Mouse (Mus musculus): ENCODE results near the gene Otoa. TPM values are rescaled to one million over a fixed set of nuclear protein-coding genes. Genes with fewer than 3 reads are reported as not detected.

Otoa gene
- polyA plus RNA-seq, 1 experiment from 2014 or later = 0.38 TPM

GRCm38 (mm10) chr7:121084840-121085453, 3.5 kb downstream of the Otoa start:
- ATAC-seq (ENCODE audit: insufficient number of reproducible peaks, insufficient read depth, low FRiP score, low TSS enrichment) = no peak
- Histone ChIP-seq H3K27me3 (no peaks in the 10 kb centered on the region), H3K4me1 (peaks cover 19% of the 10 kb centered on the region; the same call in 1 of the 2 replicates), H3K4me2 (replicated peaks) (no peak overlapping the region), H3K36me3 (no peaks in the 10 kb centered on the region), H3K4me3 (no peak overlapping the region), H3K9me3 (no peaks in the 10 kb centered on the region), H3K27ac (0 out of 2 replicates have a peak overlapping the region, but pooled peaks have one; percentile 19), H3K9ac (no peak overlapping the region)
- 59% methylated on average over 8 of the region's 8 CpGs for WGBS

- 5% methylated on average over 4 of the region's 4 CpGs for WGBS
- H3K27me3 ChIP-seq = no peaks in the 10 kb centered on the region
- H3K4me1 ChIP-seq = peaks cover 19% of the 10 kb centered on the region; the same call in 1 of the 2 replicates
- H3K9me3 ChIP-seq = no peaks in the 10 kb centered on the region
- no peaks in the 10 kb centered on the region for H3K36me3 ChIP-seq
- H3K9ac ChIP-seq = no peak overlapping the region
- no peak overlapping the region for H3K4me3 ChIP-seq
- ATAC-seq (ENCODE audit: insufficient number of reproducible peaks, insufficient read depth, low FRiP score, low TSS enrichment) = no peak
- H3K4me2 ChIP-seq (replicated peaks) = no peak overlapping the region
- 0 out of 2 replicates have a peak overlapping the region, but pooled peaks have one; percentile 19 for H3K27ac ChIP-seq
Measured at GRCm38 (mm10) chr7:121085500-121085899, 4.0 kb downstream of the Otoa start.

GRCm38 (mm10) chr7:121088745-121089144, 7.3 kb downstream of the Otoa start:
- Histone ChIP-seq H3K27ac (no peak overlapping the region), H3K9me3 (no peaks in the 10 kb centered on the region), H3K4me3 (no peak overlapping the region), H3K27me3 (no peaks in the 10 kb centered on the region), H3K4me2 (replicated peaks) (no peak overlapping the region), H3K9ac (no peak overlapping the region), H3K36me3 (no peaks in the 10 kb centered on the region), H3K4me1 (peaks cover 14% of the 10 kb centered on the region; the same call in 1 of the 2 replicates)
- WGBS = 75% methylated on average over 5 of the region's 5 CpGs
- no peak for ATAC-seq (ENCODE audit: insufficient number of reproducible peaks, insufficient read depth, low FRiP score, low TSS enrichment)

GRCm38 (mm10) chr7:121090748-121091147, 9.3 kb downstream of the Otoa start:
- H3K4me2 ChIP-seq (replicated peaks) = no peak overlapping the region
- H3K9ac ChIP-seq = no peak overlapping the region
- peaks cover 5% of the 10 kb centered on the region; the same call in 1 of the 2 replicates for H3K4me1 ChIP-seq
- WGBS = 78% methylated on average over 7 of the region's 7 CpGs
- H3K27me3 ChIP-seq = no peaks in the 10 kb centered on the region
- no peaks in the 10 kb centered on the region for H3K36me3 ChIP-seq
- H3K4me3 ChIP-seq = no peak overlapping the region
- H3K27ac ChIP-seq = no peak overlapping the region
- H3K9me3 ChIP-seq = no peaks in the 10 kb centered on the region
- ATAC-seq (ENCODE audit: insufficient number of reproducible peaks, insufficient read depth, low FRiP score, low TSS enrichment) = no peak

GRCm38 (mm10) chr7:121093026-121093425, 11.6 kb downstream of the Otoa start:
- H3K9ac ChIP-seq = no peak overlapping the region
- no peaks in the 10 kb centered on the region for H3K27me3 ChIP-seq
- H3K4me1 ChIP-seq = no peaks in the 10 kb centered on the region
- H3K36me3 ChIP-seq = no peaks in the 10 kb centered on the region
- H3K4me3 ChIP-seq = no peak overlapping the region
- ATAC-seq (ENCODE audit: insufficient number of reproducible peaks, insufficient read depth, low FRiP score, low TSS enrichment) = no peak
- H3K9me3 ChIP-seq = no peaks in the 10 kb centered on the region
- 71% methylated on average over 4 of the region's 4 CpGs for WGBS
- no peak overlapping the region for H3K27ac ChIP-seq
- H3K4me2 ChIP-seq (replicated peaks) = no peak overlapping the region

GRCm38 (mm10) chr7:121098614-121099389, 17.4 kb downstream of the Otoa start:
- no peaks in the 10 kb centered on the region for H3K4me1 ChIP-seq
- no peak overlapping the region for H3K27ac ChIP-seq
- no peak overlapping the region for H3K4me2 ChIP-seq (replicated peaks)
- ATAC-seq (ENCODE audit: insufficient number of reproducible peaks, insufficient read depth, low FRiP score, low TSS enrichment) = no peak
- no peaks in the 10 kb centered on the region for H3K27me3 ChIP-seq
- H3K4me3 ChIP-seq = no peak overlapping the region
- 74% methylated on average over 9 of the region's 10 CpGs for WGBS
- no peaks in the 10 kb centered on the region for H3K36me3 ChIP-seq
- H3K9me3 ChIP-seq = no peaks in the 10 kb centered on the region
- H3K9ac ChIP-seq = no peak overlapping the region

GRCm38 (mm10) chr7:121107851-121108250, 26.4 kb downstream of the Otoa start:
- Histone ChIP-seq H3K27me3 (no peaks in the 10 kb centered on the region), H3K4me2 (replicated peaks) (no peak overlapping the region), H3K4me3 (no peak overlapping the region), H3K36me3 (no peaks in the 10 kb centered on the region), H3K27ac (no peak overlapping the region), H3K4me1 (no peaks in the 10 kb centered on the region), H3K9ac (no peak overlapping the region), H3K9me3 (no peaks in the 10 kb centered on the region)
- WGBS = 19% methylated on average over 3 of the region's 3 CpGs
- no peak for ATAC-seq (ENCODE audit: insufficient number of reproducible peaks, insufficient read depth, low FRiP score, low TSS enrichment)

GRCm38 (mm10) chr7:121111321-121111720, 29.9 kb downstream of the Otoa start:
- Histone ChIP-seq H3K36me3 (no peaks in the 10 kb centered on the region), H3K9ac (no peak overlapping the region), H3K27ac (no peak overlapping the region), H3K4me1 (no peaks in the 10 kb centered on the region), H3K4me2 (replicated peaks) (no peak overlapping the region), H3K9me3 (no peaks in the 10 kb centered on the region), H3K27me3 (no peaks in the 10 kb centered on the region), H3K4me3 (no peak overlapping the region)
- WGBS = 33% methylated on average over 3 of the region's 3 CpGs
- ATAC-seq (ENCODE audit: insufficient number of reproducible peaks, insufficient read depth, low FRiP score, low TSS enrichment) = no peak

- H3K36me3 ChIP-seq = no peaks in the 10 kb centered on the region
- no peaks in the 10 kb centered on the region for H3K9me3 ChIP-seq
- H3K27me3 ChIP-seq = no peaks in the 10 kb centered on the region
- 64% methylated on average over 3 of the region's 3 CpGs for WGBS
- no peaks in the 10 kb centered on the region for H3K4me1 ChIP-seq
- no peak overlapping the region for H3K27ac ChIP-seq
- H3K4me3 ChIP-seq = no peak overlapping the region
- H3K9ac ChIP-seq = no peak overlapping the region
- ATAC-seq (ENCODE audit: insufficient number of reproducible peaks, insufficient read depth, low FRiP score, low TSS enrichment) = no peak
- no peak overlapping the region for H3K4me2 ChIP-seq (replicated peaks)
Measured at GRCm38 (mm10) chr7:121111762-121112161, 30.3 kb downstream of the Otoa start.

- Histone ChIP-seq H3K9ac (no peak overlapping the region), H3K9me3 (no peaks in the 10 kb centered on the region), H3K36me3 (no peaks in the 10 kb centered on the region), H3K4me1 (no peaks in the 10 kb centered on the region), H3K4me2 (replicated peaks) (no peak overlapping the region), H3K27me3 (no peaks in the 10 kb centered on the region), H3K4me3 (no peak overlapping the region), H3K27ac (no peak overlapping the region)
- peak; percentile 77 for ATAC-seq (ENCODE audit: insufficient number of reproducible peaks, insufficient read depth, low FRiP score, low TSS enrichment)
- WGBS = 12% methylated on average over 10 of the region's 10 CpGs
Measured at GRCm38 (mm10) chr7:121120143-121120818, 38.8 kb downstream of the Otoa start.

- H3K9me3 ChIP-seq = peaks cover 2% of the 10 kb centered on the region; the same call in 1 of the 2 replicates
- no peaks in the 10 kb centered on the region for H3K4me1 ChIP-seq
- no peak overlapping the region for H3K4me2 ChIP-seq (replicated peaks)
- ATAC-seq (ENCODE audit: insufficient number of reproducible peaks, insufficient read depth, low FRiP score, low TSS enrichment) = no peak
- H3K27ac ChIP-seq = no peak overlapping the region
- H3K27me3 ChIP-seq = no peaks in the 10 kb centered on the region
- no peaks in the 10 kb centered on the region for H3K36me3 ChIP-seq
- H3K4me3 ChIP-seq = no peak overlapping the region
- no peak overlapping the region for H3K9ac ChIP-seq
- 97% methylated on average over 2 of the region's 2 CpGs for WGBS
Measured at GRCm38 (mm10) chr7:121130837-121131236, 49.4 kb downstream of the Otoa start.

- Histone ChIP-seq H3K4me1 (no peaks in the 10 kb centered on the region), H3K36me3 (no peaks in the 10 kb centered on the region), H3K4me3 (no peak overlapping the region), H3K9ac (no peak overlapping the region), H3K4me2 (replicated peaks) (no peak overlapping the region), H3K27ac (no peak overlapping the region), H3K9me3 (no peaks in the 10 kb centered on the region), H3K27me3 (no peaks in the 10 kb centered on the region)
- no peak for ATAC-seq (ENCODE audit: insufficient number of reproducible peaks, insufficient read depth, low FRiP score, low TSS enrichment)
- WGBS = 74% methylated on average over 5 of the region's 5 CpGs
Measured at GRCm38 (mm10) chr7:121141274-121141673, 59.8 kb downstream of the Otoa start.
